Mouse (Mus musculus) kidney, adult 9 months (tissue): ENCODE measurements around the gene Gpr132.

Source experiments
- DNase-seq: peaks from one replicate; pipeline ENCODE4 v3.0.0; 2022

Gpr132 gene

GRCm38 (mm10) chr12:112868178-112869087, at the start of gene Gpr132:
TSS of gene Gpr132 (minus strand) at chr12:112868228.
- no peak for DNase-seq

GRCm38 (mm10) chr12:112917486-112917885, 49.5 kb upstream of the Gpr132 start:
- peak; percentile 43 for DNase-seq

- no peak for DNase-seq
Observed at GRCm38 (mm10) chr12:112916698-112917400, 48.8 kb upstream of the Gpr132 start.

- no peak for DNase-seq
Observed at GRCm38 (mm10) chr12:112915587-112915986, 47.6 kb upstream of the Gpr132 start.

GRCm38 (mm10) chr12:112914527-112914926, 46.5 kb upstream of the Gpr132 start:
- peak; percentile 31 for DNase-seq

- DNase-seq: no peak
Observed at GRCm38 (mm10) chr12:112912951-112913745, 45.1 kb upstream of the Gpr132 start.

GRCm38 (mm10) chr12:112911701-112912100, 43.7 kb upstream of the Gpr132 start:
- DNase-seq: no peak

- no peak for DNase-seq
Observed at GRCm38 (mm10) chr12:112908991-112909390, 41.0 kb upstream of the Gpr132 start.

- DNase-seq: no peak
Observed at GRCm38 (mm10) chr12:112905001-112905400, 37.0 kb upstream of the Gpr132 start.

GRCm38 (mm10) chr12:112903941-112904340, 35.9 kb upstream of the Gpr132 start:
- DNase-seq: no peak

- DNase-seq: no peak
Observed at GRCm38 (mm10) chr12:112900641-112901040, 32.6 kb upstream of the Gpr132 start.

- DNase-seq: no peak
Observed at GRCm38 (mm10) chr12:112898960-112899359, 30.9 kb upstream of the Gpr132 start.

GRCm38 (mm10) chr12:112898351-112898750, 30.3 kb upstream of the Gpr132 start:
- no peak for DNase-seq

- peak; percentile 51 for DNase-seq
Observed at GRCm38 (mm10) chr12:112897522-112898212, 29.6 kb upstream of the Gpr132 start.

GRCm38 (mm10) chr12:112894969-112895368, 26.9 kb upstream of the Gpr132 start:
- peak; percentile 32 for DNase-seq

GRCm38 (mm10) chr12:112894303-112894884, 26.4 kb upstream of the Gpr132 start:
- no peak for DNase-seq

GRCm38 (mm10) chr12:112885465-112885864, 17.4 kb upstream of the Gpr132 start:
- no peak for DNase-seq

GRCm38 (mm10) chr12:112881301-112881815, 13.3 kb upstream of the Gpr132 start:
- DNase-seq: no peak

GRCm38 (mm10) chr12:112880661-112881060, 12.6 kb upstream of the Gpr132 start:
- DNase-seq: no peak

GRCm38 (mm10) chr12:112879731-112880130, 11.7 kb upstream of the Gpr132 start:
- no peak for DNase-seq

- DNase-seq: no peak
Observed at GRCm38 (mm10) chr12:112877607-112878020, 9.6 kb upstream of the Gpr132 start.

GRCm38 (mm10) chr12:112877073-112877576, 9.1 kb upstream of the Gpr132 start:
- DNase-seq: no peak
